Mouse (Mus musculus) lung, postnatal 0 days (tissue): ENCODE results near the gene Ccdc158.

Source experiments
- CTCF ChIP-seq: IDR thresholded peaks from 2 replicates; pipeline ENCODE4 v1.5.1; 2016; ENCODE audit warnings: antibody characterized with exemption, mild to moderate bottlenecking
- EP300 ChIP-seq: IDR thresholded peaks from 2 replicates; pipeline ENCODE4 v1.6.1; 2016; ENCODE audit warnings: antibody characterized with exemption, mild to moderate bottlenecking, control low read depth

GRCm38 (mm10) chr5:92683871-92684475 lies 8.9 kb upstream of the Ccdc158 start:
- no peak for TF ChIP-seq CTCF
- no peak for TF ChIP-seq EP300
